Mouse (Mus musculus): ENCODE measurements around the gene Uts2.

GRCm38 (mm10) chr4:150980153-150980552, 16.7 kb upstream of the Uts2 start:
- no peak for TF ChIP-seq CTCF (IDR thresholded peaks at IDR 0.05; ENCODE audit: extremely low read depth, insufficient read length, insufficient replicate concordance, low read depth, low read length)
- TF ChIP-seq POLR2A (IDR thresholded peaks at IDR 0.05; ENCODE audit: low read depth, low read length), result no peak
